Mouse (Mus musculus) midbrain, embryonic 14.5 days (tissue): ENCODE data around the gene Sox30. TPM values are rescaled to one million over a fixed set of nuclear protein-coding genes. Genes with fewer than 3 reads are reported as not detected.

Source experiments
- ATAC-seq: fragments of 200-750 bp; cut with Nextera tagmentation; 2 replicates; pipeline ENCODE4 v1.8.0; 2017; ENCODE audit warnings: moderate number of reproducible peaks, moderate library complexity; ENCODE audit not compliant: low FRiP score, low TSS enrichment
- DNase-seq: peaks from one replicate; pipeline ENCODE4 v3.0.0-alpha.2; 2015
- H3K27ac ChIP-seq: fragments of 300-500 bp; sonication (generic); replicated peaks from 2 replicates; pipeline ENCODE4 v1.5.1; 2014; ENCODE audit warnings: mild to moderate bottlenecking, low read depth, low read length, moderate library complexity
- H3K27me3 ChIP-seq: fragments of 300-500 bp; sonication (generic); 2 replicates; pipeline ENCODE4 v1.6.1; 2014; ENCODE audit warnings: low read length, control low read depth, mixed read lengths; ENCODE audit not compliant: control insufficient read depth, insufficient read depth
- H3K36me3 ChIP-seq: fragments of 300-500 bp; sonication (generic); 2 replicates; pipeline ENCODE4 v1.6.1; 2014; ENCODE audit warnings: low read length, control low read depth; ENCODE audit not compliant: control insufficient read depth, insufficient read depth
- H3K4me1 ChIP-seq: fragments of 300-500 bp; sonication (generic); 2 replicates; pipeline ENCODE4 v1.6.1; 2014; ENCODE audit warnings: mild to moderate bottlenecking, antibody characterized with exemption, low read length, control low read depth; ENCODE audit not compliant: control insufficient read depth, insufficient read depth
- H3K4me2 ChIP-seq: fragments of 300-500 bp; sonication (generic); 2 replicates; pipeline ENCODE4 v1.6.1; 2014; ENCODE audit warnings: mild to moderate bottlenecking, low read length, moderate library complexity
- H3K4me3 ChIP-seq: fragments of 300-500 bp; sonication (generic); replicated peaks from 2 replicates; pipeline ENCODE4 v1.5.1; 2014; ENCODE audit warnings: low read depth, low read length
- H3K9ac ChIP-seq: fragments of 300-500 bp; sonication (generic); replicated peaks from 2 replicates; pipeline ENCODE4 v1.6.1; 2014; ENCODE audit warnings: mild to moderate bottlenecking, low read length, moderate library complexity
- H3K9me3 ChIP-seq: fragments of 300-500 bp; sonication (generic); 2 replicates; pipeline ENCODE4 v1.6.1; 2016; ENCODE audit warnings: low read length, control low read depth, mixed read lengths; ENCODE audit not compliant: control insufficient read depth
- WGBS: fragments of 180-500 bp; shearing (Covaris S2); extraction: QIAGEN DNeasy Blood & Tissue Kit; methylation state at CpG from one replicate; pipeline ENCODE4 v1.1.7; 2014; 5-methylcytosine and 5-hydroxymethylcytosine counted together
- polyA plus RNA-seq: library from polyadenylated mRNA; unstranded; fragments of >200 nt; fragmentation: Nextera tagmentation; extraction: Ambion mirVana; gene quantifications from 2 replicates; pipeline ENCODE4 v1.2.1, GENCODE M21; 2014

Gene Sox30
- polyA plus RNA-seq, 1 experiment from 2014 or later = 0.13 TPM

GRCm38 (mm10) chr11:46064767-46065166 lies 84.7 kb downstream of the Sox30 start:
- Histone ChIP-seq H3K36me3 (0 out of 2 replicates have a peak, but pooled peaks cover 13% of the 10 kb centered on the region), H3K27ac (peak overlapping the region; percentile 37; the same call in 1 of the 2 replicates), H3K27me3 (no peaks in the 10 kb centered on the region), H3K4me3 (no peak overlapping the region), H3K4me1 (peaks cover 11% of the 10 kb centered on the region; the same call in 1 of the 2 replicates), H3K4me2 (no peak overlapping the region), H3K9me3 (no peaks in the 10 kb centered on the region), H3K9ac (no peak overlapping the region)
- 72% methylated on average over 8 of the region's 8 CpGs for WGBS
- DNase-seq (no peak), ATAC-seq (no peak)

GRCm38 (mm10) chr11:46065201-46066011 lies 85.3 kb downstream of the Sox30 start:
- Histone ChIP-seq H3K9ac (no peak overlapping the region), H3K4me3 (no peak overlapping the region), H3K27me3 (no peaks in the 10 kb centered on the region), H3K4me1 (peaks cover 11% of the 10 kb centered on the region; the same call in 1 of the 2 replicates), H3K27ac (peak overlapping the region; percentile 37; the same call in 1 of the 2 replicates), H3K36me3 (0 out of 2 replicates have a peak, but pooled peaks cover 13% of the 10 kb centered on the region), H3K9me3 (no peaks in the 10 kb centered on the region), H3K4me2 (no peak overlapping the region)
- ATAC-seq (0 out of 2 replicates have a peak, but pooled peaks have one; percentile 40), DNase-seq (peak; percentile 51)
- WGBS = 55% methylated on average over 21 of the region's 21 CpGs

Other genes with a start within 250 kb of the Sox30 start
- 42.7 and 45.5 TPM in 2 replicates for gene Clint1, start 128.3 kb upstream of the Sox30 start, polyA plus RNA-seq
- 27.2 and 28.5 TPM in 2 replicates for gene Lsm11, start 35.4 kb upstream of the Sox30 start, polyA plus RNA-seq
- gene Thg1l, start 24.8 kb upstream of the Sox30 start, polyA plus RNA-seq = 9.9 and 10.4 TPM in 2 replicates
- gene Gm12166, start 72.0 kb downstream of the Sox30 start, polyA plus RNA-seq = 5.6 and 6.0 TPM in 2 replicates
- 7.0 and 8.3 TPM in 2 replicates for gene Adam19, start 75.7 kb downstream of the Sox30 start, polyA plus RNA-seq
- gene Nipal4, start 186.2 kb downstream of the Sox30 start, polyA plus RNA-seq = 0.72 TPM in 1 of 2 replicates, not detected in the other